In genomic region chr5:100864438-100864837, GRCm38 (mm10) we compare ENCODE assay signal across 15 mouse cellular contexts. TPM values are rescaled to one million over a fixed set of nuclear protein-coding genes. Genes with fewer than 3 reads are reported as not detected.
DNase-seq lines count a peak whose midpoint lies in the region.
"Had no signal": no experiment of that assay in that cellular context is flagged by ENCODE, and none has a peak within 500 bp of the region (broad histone marks: within the 10 kb centered on the region; RNA-seq: fewer than 3 reads in every experiment).

No protein-coding gene starts in this region.

- H3K4me1 ChIP-seq in embryonic facial prominence, embryonic 10.5 days: peaks cover 5% of the 10 kb centered on the region; the same call in 1 of the 2 replicates
- H3K4me1 ChIP-seq: embryonic facial prominence, embryonic 13.5 days; midbrain, embryonic 12.5 days had no signal

- peak; percentile 71 for DNase-seq in adrenal gland, postnatal 10 days
- no peak for DNase-seq in adrenal gland, adult 8-10 months
- DNase-seq in kidney, adult 9 months: peak; percentile 41
- DNase-seq in kidney, postnatal 10 days: no peak
- DNase-seq in heart, postnatal 36 days: peak; percentile 44 to 52
- DNase-seq in skeletal muscle tissue, adult 2 months (ENCODE audit: low read depth, low spot score): peak; percentile 15
- DNase-seq in embryonic facial prominence, embryonic 10.5 days (ENCODE audit: low spot score): no peak
- no peak for DNase-seq in c-Kit-positive CD71-positive TER-119-positive erythroid progenitor cells, embryonic 14.5 days (ENCODE audit: low spot score)
- DNase-seq: cerebellum, postnatal 36 days; gastrocnemius, adult 2 months; left cerebral cortex, postnatal 4 days had no signal

- 87% methylated on average over 6 of the region's 6 CpGs for WGBS in embryonic facial prominence, embryonic 10.5 days

- H3K36me3 ChIP-seq in embryonic facial prominence, embryonic 10.5 days (replicated peaks): no peaks in the 10 kb centered on the region
- H3K36me3 ChIP-seq: embryonic facial prominence, embryonic 13.5 days; liver, embryonic 15.5 days; midbrain, embryonic 12.5 days had no signal

- H3K27me3 ChIP-seq in embryonic facial prominence, embryonic 10.5 days (replicated peaks; ENCODE audit: low read depth, poor library complexity, severe bottlenecking): no peaks in the 10 kb centered on the region
- H3K27me3 ChIP-seq: embryonic facial prominence, embryonic 13.5 days; liver, embryonic 15.5 days; midbrain, embryonic 12.5 days had no signal

- no peaks in the 10 kb centered on the region for H3K9me3 ChIP-seq in embryonic facial prominence, embryonic 10.5 days
- H3K9me3 ChIP-seq: embryonic facial prominence, embryonic 13.5 days; liver, embryonic 15.5 days; midbrain, embryonic 12.5 days had no signal

- no peak overlapping the region for H3K4me3 ChIP-seq in embryonic facial prominence, embryonic 10.5 days
- H3K4me3 ChIP-seq: embryonic facial prominence, embryonic 13.5 days; gastrocnemius, adult 2 months; liver, embryonic 15.5 days; midbrain, embryonic 12.5 days had no signal

- intact Hi-C loops in heart, postnatal 36 days (cut with DNase I): no loop called here

- no peak overlapping the region for H3K27ac ChIP-seq in embryonic facial prominence, embryonic 10.5 days (replicated peaks)
- H3K27ac ChIP-seq: embryonic facial prominence, embryonic 13.5 days; gastrocnemius, adult 2 months; hindbrain, embryonic 14.5 days; liver, embryonic 15.5 days; midbrain, embryonic 12.5 days had no signal

RNA-seq across cellular contexts. Expression of gene Gpat3, which starts 18.9 kb away (rescaled TPM):
- 10 to 100 TPM; 10.0 to 10.2 TPM for total RNA-seq in adrenal gland, postnatal 10 days (2021)
- 10 to 100 TPM; 12.5 to 20.7 (median 15.4) TPM for total RNA-seq in adrenal gland, adult 8-10 months (2022)
- 10 to 100 TPM; 21.6 to 27.8 TPM for total RNA-seq in heart, postnatal 36 days (2021)
- 0.74 and 0.90 TPM in 2 replicates for polyA plus RNA-seq in embryonic facial prominence, embryonic 10.5 days (2016; fragmentation: Nextera tagmentation; extraction: Ambion mirVana)

RNA-seq across cellular contexts. Expression of gene Abraxas1, which starts 43.7 kb away (rescaled TPM):
- 10 to 100 TPM; 12.9 to 17.9 TPM for total RNA-seq in adrenal gland, postnatal 10 days (2021)
- total RNA-seq in adrenal gland, adult 8-10 months (2022): 10 to 100 TPM; 11.4 to 19.3 (median 15.4) TPM
- 10 to 100 TPM; 11.0 to 13.2 TPM for total RNA-seq in heart, postnatal 36 days (2021)
- polyA plus RNA-seq in embryonic facial prominence, embryonic 10.5 days (2016; fragmentation: Nextera tagmentation; extraction: Ambion mirVana): 30.7 and 32.8 TPM in 2 replicates

Comparison
In these comparisons a context has a peak if more than half of its experiments do, and no peak if none do; other contexts are left out.
1. DNase-seq: peak in adrenal gland, postnatal 10 days (single experiment), kidney, adult 9 months (single experiment), heart, postnatal 36 days (2 of 2) and skeletal muscle tissue, adult 2 months (single experiment); none in adrenal gland, adult 8-10 months (single experiment), kidney, postnatal 10 days (single experiment), embryonic facial prominence, embryonic 10.5 days (single experiment) and c-Kit-positive CD71-positive TER-119-positive erythroid progenitor cells, embryonic 14.5 days (single experiment).